Mouse (Mus musculus) cerebellum, adult 11-12 months (tissue): Measurements from ENCODE around the gene Cox16.

ENCODE experiments used
- DNase-seq: peaks from one replicate; pipeline ENCODE4 v3.0.0; 2022

Cox16 gene

DNA sequence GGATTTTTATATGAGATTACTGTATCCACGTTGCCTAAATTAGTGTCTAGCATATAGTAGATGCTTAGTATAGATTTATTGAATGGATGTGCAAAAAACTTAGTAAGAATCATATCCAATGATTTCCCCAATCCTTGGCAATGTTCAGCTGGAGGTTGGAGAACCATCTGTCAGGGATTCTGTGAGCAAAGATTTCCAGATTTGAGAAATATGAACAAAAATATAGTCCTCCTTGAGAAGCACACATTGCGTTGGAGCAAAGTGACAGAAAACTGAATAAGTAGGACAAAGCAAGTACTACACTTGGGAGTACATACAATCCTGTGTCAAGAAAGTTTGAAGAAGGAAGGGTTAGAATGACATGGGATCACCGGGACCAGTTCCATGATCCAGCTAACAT is 160.8 kb downstream of the Cox16 start:
- DNase-seq, result no peak

- DNase-seq, result no peak
Observed at GRCm38 (mm10) chr12:81321021-81321420, 163.9 kb downstream of the Cox16 start.

- DNase-seq, result no peak
Observed at GRCm38 (mm10) chr12:81317811-81318210, 167.1 kb downstream of the Cox16 start.

- peak; percentile 90 for DNase-seq
Observed at GRCm38 (mm10) chr12:81315953-81316352, 169.0 kb downstream of the Cox16 start.
